Mouse (Mus musculus): ENCODE measurements at regions not wholly inside any gene's neighbourhood (a gene's known extent, or its start where the extent isn't known, plus 50 kb on each side); places are given as distances from the start of the nearest gene placed in this dataset.

- ATAC-seq (peak; percentile 61; the same call in 1 of the 2 replicates), DNase-seq (peak; percentile 35)
- Histone ChIP-seq H3K9me3 (ENCODE audit: low read length) (no peaks in the 10 kb centered on the region), H3K9ac (no peak overlapping the region), H3K4me2 (ENCODE audit: low read depth) (no peak overlapping the region), H3K36me3 (ENCODE audit: insufficient read depth) (no peaks in the 10 kb centered on the region), H3K27me3 (ENCODE audit: insufficient read depth, low read length) (no peaks in the 10 kb centered on the region), H3K27ac (ENCODE audit: low read depth, low read length) (no peak overlapping the region), H3K4me1 (ENCODE audit: insufficient read depth) (no peaks in the 10 kb centered on the region), H3K4me3 (ENCODE audit: low read depth, low read length) (no peak overlapping the region)
- TF ChIP-seq CTCF (IDR thresholded peaks at IDR 0.05; ENCODE audit: low read depth) = no peak
- WGBS = 34% methylated on average over 9 of the region's 9 CpGs
These were observed 139.2 kb downstream of the Pja1 start for GRCm38 (mm10) chrX:99331764-99332456.

- H3K27ac ChIP-seq (ENCODE audit: low read depth, low read length) = no peak overlapping the region
- no peak overlapping the region for H3K9ac ChIP-seq
- no peak overlapping the region for H3K4me3 ChIP-seq (ENCODE audit: low read depth, low read length)
- no peaks in the 10 kb centered on the region for H3K4me1 ChIP-seq (ENCODE audit: insufficient read depth)
- H3K9me3 ChIP-seq (ENCODE audit: low read length) = no peaks in the 10 kb centered on the region
- H3K4me2 ChIP-seq (ENCODE audit: low read depth) = no peak overlapping the region
- no peaks in the 10 kb centered on the region for H3K27me3 ChIP-seq (ENCODE audit: insufficient read depth, low read length)
- no peaks in the 10 kb centered on the region for H3K36me3 ChIP-seq (ENCODE audit: insufficient read depth)
- no peak for ATAC-seq
- DNase-seq = no peak
- 94% methylated on average over 8 of the region's 8 CpGs for WGBS
- TF ChIP-seq CTCF (IDR thresholded peaks at IDR 0.05; ENCODE audit: low read depth) = no peak
These were observed 140.7 kb downstream of the Pja1 start for GRCm38 (mm10) chrX:99330386-99330785.

DNA sequence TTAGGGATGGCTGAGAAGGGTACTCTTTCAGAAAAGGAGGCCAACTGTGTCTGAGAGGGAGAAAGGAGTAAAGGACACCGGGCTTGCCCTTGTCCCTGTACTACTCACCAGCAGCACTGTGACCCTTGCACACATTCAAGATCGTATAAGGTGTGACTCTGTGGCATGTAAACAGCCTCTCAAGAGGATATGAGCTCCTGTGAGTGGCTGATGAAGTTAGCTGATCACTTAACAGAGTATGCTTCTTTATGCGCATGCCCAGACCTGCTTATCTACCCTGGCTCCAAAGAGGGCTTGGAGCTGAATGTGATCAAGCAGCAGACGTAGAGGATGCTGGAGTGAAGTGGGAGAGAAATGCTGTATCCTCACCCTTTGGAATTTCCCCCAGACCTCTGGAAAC is 142.5 kb downstream of the Pja1 start:
- no peaks in the 10 kb centered on the region for H3K9me3 ChIP-seq (ENCODE audit: low read length)
- H3K4me1 ChIP-seq (ENCODE audit: insufficient read depth) = no peaks in the 10 kb centered on the region
- DNase-seq (no peak), ATAC-seq (no peak)
- H3K4me3 ChIP-seq (ENCODE audit: low read depth, low read length) = no peak overlapping the region
- no peak overlapping the region for H3K27ac ChIP-seq (ENCODE audit: low read depth, low read length)
- WGBS = 59% methylated on average over 4 of the region's 4 CpGs
- no peaks in the 10 kb centered on the region for H3K27me3 ChIP-seq (ENCODE audit: insufficient read depth, low read length)
- TF ChIP-seq CTCF (IDR thresholded peaks at IDR 0.05; ENCODE audit: low read depth) = no peak
- H3K36me3 ChIP-seq (ENCODE audit: insufficient read depth) = no peaks in the 10 kb centered on the region
- H3K9ac ChIP-seq = no peak overlapping the region
- no peak overlapping the region for H3K4me2 ChIP-seq (ENCODE audit: low read depth)

DNA sequence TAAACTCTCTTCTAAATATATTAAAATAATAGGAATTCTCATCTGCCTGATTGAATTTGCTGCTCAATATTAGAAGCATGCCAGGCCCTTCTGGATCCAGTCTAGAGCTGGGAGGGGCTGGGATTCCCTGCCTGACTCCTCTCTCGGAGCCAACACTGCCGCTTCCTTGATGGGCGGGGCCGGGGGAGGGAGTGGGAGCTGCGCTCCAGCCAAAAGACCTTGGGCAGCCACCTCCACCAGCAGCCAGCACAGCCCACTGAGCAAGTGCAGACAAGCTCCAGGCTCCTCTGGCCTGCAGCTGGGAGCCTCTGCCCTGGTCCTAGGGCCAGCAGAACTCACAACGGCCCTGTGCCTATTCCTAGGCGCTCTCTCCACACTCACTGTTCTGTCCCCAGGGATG is 144.9 kb downstream of the Pja1 start:
- H3K27ac ChIP-seq (ENCODE audit: low read depth, low read length) = no peak overlapping the region
- no peak for TF ChIP-seq CTCF (IDR thresholded peaks at IDR 0.05; ENCODE audit: low read depth)
- H3K4me2 ChIP-seq (ENCODE audit: low read depth) = no peak overlapping the region
- H3K4me3 ChIP-seq (ENCODE audit: low read depth, low read length) = no peak overlapping the region
- H3K4me1 ChIP-seq (ENCODE audit: insufficient read depth) = no peaks in the 10 kb centered on the region
- DNase-seq (no peak), ATAC-seq (peak; percentile 48)
- H3K36me3 ChIP-seq (ENCODE audit: insufficient read depth) = no peaks in the 10 kb centered on the region
- no peak overlapping the region for H3K9ac ChIP-seq
- WGBS = 42% methylated on average over 7 of the region's 7 CpGs
- no peaks in the 10 kb centered on the region for H3K27me3 ChIP-seq (ENCODE audit: insufficient read depth, low read length)
- no peaks in the 10 kb centered on the region for H3K9me3 ChIP-seq (ENCODE audit: low read length)

- Histone ChIP-seq H3K27ac (ENCODE audit: low read depth, low read length) (no peak overlapping the region), H3K4me3 (ENCODE audit: low read depth, low read length) (no peak overlapping the region), H3K27me3 (ENCODE audit: insufficient read depth, low read length) (no peaks in the 10 kb centered on the region), H3K36me3 (ENCODE audit: insufficient read depth) (no peaks in the 10 kb centered on the region), H3K4me1 (ENCODE audit: insufficient read depth) (no peaks in the 10 kb centered on the region), H3K9ac (no peak overlapping the region), H3K4me2 (ENCODE audit: low read depth) (no peak overlapping the region), H3K9me3 (ENCODE audit: low read length) (no peaks in the 10 kb centered on the region)
- TF ChIP-seq CTCF (IDR thresholded peaks at IDR 0.05; ENCODE audit: low read depth) = no peak
- WGBS = 43% methylated on average over 8 of the region's 8 CpGs
- peak; percentile 28 for DNase-seq
- ATAC-seq = peak; percentile 63; the same call in 1 of the 2 replicates
These were observed 145.6 kb downstream of the Pja1 start for GRCm38 (mm10) chrX:99325460-99325859.

- TF ChIP-seq CTCF (IDR thresholded peaks at IDR 0.05; ENCODE audit: low read depth) = no peak
- WGBS = 53% methylated on average over 6 of the region's 6 CpGs
- DNase-seq (no peak), ATAC-seq (no peak)
- H3K4me1 ChIP-seq (ENCODE audit: insufficient read depth) = no peaks in the 10 kb centered on the region
- H3K27me3 ChIP-seq (ENCODE audit: insufficient read depth, low read length) = no peaks in the 10 kb centered on the region
- no peak overlapping the region for H3K27ac ChIP-seq (ENCODE audit: low read depth, low read length)
- no peaks in the 10 kb centered on the region for H3K36me3 ChIP-seq (ENCODE audit: insufficient read depth)
- no peak overlapping the region for H3K4me3 ChIP-seq (ENCODE audit: low read depth, low read length)
- H3K4me2 ChIP-seq (ENCODE audit: low read depth) = no peak overlapping the region
- no peaks in the 10 kb centered on the region for H3K9me3 ChIP-seq (ENCODE audit: low read length)
- H3K9ac ChIP-seq = no peak overlapping the region
These were observed 146.4 kb downstream of the Pja1 start for GRCm38 (mm10) chrX:99324546-99325170.

DNA sequence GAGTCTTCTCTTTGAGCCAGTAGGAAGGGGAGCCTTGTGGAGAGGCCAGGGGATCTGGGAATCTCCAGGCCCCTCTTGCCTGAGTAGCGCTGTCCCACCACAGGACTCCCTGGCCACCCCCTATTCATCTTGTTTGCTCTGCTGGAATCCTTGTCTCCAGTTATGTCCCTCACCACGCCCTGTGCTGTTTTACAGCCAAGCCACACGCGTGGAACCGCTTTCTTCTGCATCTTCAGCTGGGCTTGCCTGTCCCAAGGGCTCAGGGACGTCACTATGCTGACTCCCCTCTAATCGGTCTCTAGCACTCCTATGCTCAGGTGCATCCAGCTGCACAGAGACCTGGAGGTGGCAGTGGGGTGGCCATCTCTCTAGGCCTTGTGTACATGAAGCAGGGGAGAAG is 151.3 kb downstream of the Pja1 start:
- Histone ChIP-seq H3K27me3 (ENCODE audit: insufficient read depth, low read length) (no peaks in the 10 kb centered on the region), H3K9ac (no peak overlapping the region), H3K27ac (ENCODE audit: low read depth, low read length) (no peak overlapping the region), H3K36me3 (ENCODE audit: insufficient read depth) (no peaks in the 10 kb centered on the region), H3K4me3 (ENCODE audit: low read depth, low read length) (no peak overlapping the region), H3K9me3 (ENCODE audit: low read length) (no peaks in the 10 kb centered on the region), H3K4me2 (ENCODE audit: low read depth) (no peak overlapping the region), H3K4me1 (ENCODE audit: insufficient read depth) (no peaks in the 10 kb centered on the region)
- 87% methylated on average over 7 of the region's 7 CpGs for WGBS
- ATAC-seq (no peak), DNase-seq (no peak)
- TF ChIP-seq CTCF (IDR thresholded peaks at IDR 0.05; ENCODE audit: low read depth) = no peak

Measured in forebrain, postnatal 0 days (tissue).